Mouse (Mus musculus): Measurements from ENCODE around the gene Wdr92. TPM values are rescaled to one million over a fixed set of nuclear protein-coding genes. Genes with fewer than 3 reads are reported as not detected.
"Not testable (repeated sequence)": the region's sequence is repeated elsewhere in the genome, so short reads cannot be mapped to it uniquely, and the experiment has no call there.

Gene Wdr92
- polyA plus RNA-seq, 1 experiment from 2014 or later, result 32.7 TPM

GRCm38 (mm10) chr11:17221126-17221525, 39.2 kb downstream of the Wdr92 start:
- DNase-seq (ENCODE audit: low spot score) (no peak), ATAC-seq (ENCODE audit: insufficient read depth, low FRiP score, low TSS enrichment) (no peak)
- no peaks in the 10 kb centered on the region for H3K4me1 ChIP-seq (ENCODE audit: control insufficient read depth, insufficient read depth, low read length)
- WGBS, result 94% methylated on average over 8 of the region's 8 CpGs
- no peaks in the 10 kb centered on the region for H3K9me3 ChIP-seq (ENCODE audit: control insufficient read depth, low read length)
- no peak overlapping the region for H3K4me3 ChIP-seq (ENCODE audit: low read depth, low read length)
- no peak overlapping the region for H3K4me2 ChIP-seq (ENCODE audit: low read depth)
- H3K36me3 ChIP-seq (ENCODE audit: control insufficient read depth, insufficient read depth, low read length), result no peaks in the 10 kb centered on the region
- H3K9ac ChIP-seq (ENCODE audit: low read length), result no peak overlapping the region
- no peak overlapping the region for H3K27ac ChIP-seq (ENCODE audit: low read depth, low read length)
- H3K27me3 ChIP-seq (ENCODE audit: control insufficient read depth, insufficient read depth, low read length), result no peaks in the 10 kb centered on the region

GRCm38 (mm10) chr11:17232792-17233191, 50.9 kb downstream of the Wdr92 start:
- WGBS, result 86% methylated on average over 5 of the region's 5 CpGs
- H3K36me3 ChIP-seq (ENCODE audit: control insufficient read depth, insufficient read depth, low read length), result no peaks in the 10 kb centered on the region; the same call in 1 of the 2 replicates
- no peak overlapping the region for H3K27ac ChIP-seq (ENCODE audit: low read depth, low read length)
- DNase-seq (ENCODE audit: low spot score) (no peak), ATAC-seq (ENCODE audit: insufficient read depth, low FRiP score, low TSS enrichment) (no peak)
- no peak overlapping the region for H3K4me2 ChIP-seq (ENCODE audit: low read depth)
- H3K9me3 ChIP-seq (ENCODE audit: control insufficient read depth, low read length), result no peaks in the 10 kb centered on the region
- H3K9ac ChIP-seq (ENCODE audit: low read length), result no peak overlapping the region
- H3K4me3 ChIP-seq (ENCODE audit: low read depth, low read length), result no peak overlapping the region
- H3K4me1 ChIP-seq (ENCODE audit: control insufficient read depth, insufficient read depth, low read length), result no peaks in the 10 kb centered on the region
- H3K27me3 ChIP-seq (ENCODE audit: control insufficient read depth, insufficient read depth, low read length), result no peaks in the 10 kb centered on the region

DNA sequence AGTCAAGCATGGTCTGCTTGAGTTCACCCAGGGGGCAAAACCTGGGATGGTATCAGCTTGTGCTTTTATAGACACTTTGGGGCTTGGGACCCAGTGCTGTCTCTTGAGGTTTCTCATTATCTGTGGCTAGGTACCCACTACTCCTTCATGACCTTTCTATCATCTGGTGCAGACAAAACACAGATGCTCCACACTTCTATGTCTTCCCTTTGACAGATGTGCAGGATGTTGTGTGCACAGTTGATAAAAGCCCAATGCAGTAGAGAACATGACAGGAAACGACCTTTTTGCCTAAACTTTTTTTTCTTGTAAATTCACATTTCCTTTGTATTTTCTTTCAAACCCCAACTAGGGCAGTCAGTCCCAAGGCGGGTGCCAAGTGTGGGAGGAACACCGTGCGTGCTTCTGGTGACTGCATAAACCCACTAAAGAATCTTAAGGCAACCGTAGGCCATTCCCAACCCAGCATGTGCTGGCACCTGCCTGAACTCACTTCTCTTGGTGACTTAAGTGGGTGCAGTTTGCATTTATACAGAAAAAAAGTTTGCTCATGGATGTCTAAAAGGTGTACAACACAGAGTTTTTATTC, 54.6 kb downstream of the Wdr92 start:
- ATAC-seq (ENCODE audit: insufficient read depth, low FRiP score, low TSS enrichment), result no peak
- H3K9me3 ChIP-seq (ENCODE audit: control insufficient read depth, low read length), result no peaks in the 10 kb centered on the region
- H3K27ac ChIP-seq (ENCODE audit: low read depth, low read length), result no peak overlapping the region
- H3K4me1 ChIP-seq (ENCODE audit: control insufficient read depth, insufficient read depth, low read length), result no peaks in the 10 kb centered on the region
- 87% methylated on average over 5 of the region's 5 CpGs for WGBS
- no peak for DNase-seq (ENCODE audit: low spot score)
- H3K4me2 ChIP-seq (ENCODE audit: low read depth), result no peak overlapping the region
- no peaks in the 10 kb centered on the region for H3K27me3 ChIP-seq (ENCODE audit: control insufficient read depth, insufficient read depth, low read length)
- H3K9ac ChIP-seq (ENCODE audit: low read length), result no peak overlapping the region
- no peak overlapping the region for H3K4me3 ChIP-seq (ENCODE audit: low read depth, low read length)
- H3K36me3 ChIP-seq (ENCODE audit: control insufficient read depth, insufficient read depth, low read length), result no peaks in the 10 kb centered on the region; the same call in 1 of the 2 replicates

DNA sequence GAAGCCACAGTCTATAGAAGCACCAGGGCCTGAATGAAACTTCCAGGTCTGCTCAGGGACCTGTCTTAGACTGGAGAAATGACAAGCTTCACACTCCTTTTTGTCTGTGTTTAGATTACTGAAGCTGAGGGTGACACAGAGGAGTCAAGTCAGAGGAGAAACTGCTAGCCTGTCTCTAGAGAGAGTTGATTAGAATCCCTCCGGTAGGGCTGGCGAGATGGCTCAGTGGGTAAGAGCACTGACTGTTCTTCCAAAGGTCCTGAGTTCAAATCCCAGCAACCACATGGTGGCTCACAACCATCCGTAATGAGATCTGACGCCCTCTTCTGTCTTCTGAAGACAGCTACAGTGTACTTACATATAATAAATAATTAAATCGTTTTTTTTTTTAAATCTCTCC, 56.7 kb downstream of the Wdr92 start:
- H3K4me1 ChIP-seq (ENCODE audit: control insufficient read depth, insufficient read depth, low read length); ATAC-seq (ENCODE audit: insufficient read depth, low FRiP score, low TSS enrichment); DNase-seq (ENCODE audit: low spot score); H3K4me2 ChIP-seq (ENCODE audit: low read depth); H3K27me3 ChIP-seq (ENCODE audit: control insufficient read depth, insufficient read depth, low read length); H3K9me3 ChIP-seq (ENCODE audit: control insufficient read depth, low read length); H3K27ac ChIP-seq (ENCODE audit: low read depth, low read length); H3K9ac ChIP-seq (ENCODE audit: low read length); H3K4me3 ChIP-seq (ENCODE audit: low read depth, low read length); H3K36me3 ChIP-seq (ENCODE audit: control insufficient read depth, insufficient read depth, low read length): not testable (repeated sequence)
- WGBS, result 92% methylated on average over 5 of the region's 5 CpGs

DNA sequence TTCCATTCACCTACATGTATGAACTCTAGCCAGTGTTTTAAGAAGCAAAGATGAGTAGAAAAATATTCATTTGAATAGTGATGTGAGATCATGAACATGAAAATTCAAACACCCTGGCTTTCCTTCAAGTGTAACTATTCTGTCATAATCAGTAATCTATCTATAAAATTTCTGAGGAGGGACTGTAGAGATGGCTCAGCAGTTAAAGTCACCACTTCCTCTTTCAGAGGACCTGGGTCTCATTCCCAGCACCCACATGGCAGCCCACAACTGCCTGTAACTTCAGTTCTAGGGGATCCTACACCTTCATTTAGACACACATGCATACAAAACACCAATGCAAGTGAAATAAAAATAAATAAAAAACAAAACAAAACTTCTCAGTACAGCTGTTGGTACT, 66.8 kb downstream of the Wdr92 start:
- no peak for ATAC-seq (ENCODE audit: insufficient read depth, low FRiP score, low TSS enrichment)
- Histone ChIP-seq H3K4me3 (ENCODE audit: low read depth, low read length) (no peak overlapping the region), H3K36me3 (ENCODE audit: control insufficient read depth, insufficient read depth, low read length) (no peaks in the 10 kb centered on the region), H3K4me2 (ENCODE audit: low read depth) (no peak overlapping the region), H3K27me3 (ENCODE audit: control insufficient read depth, insufficient read depth, low read length) (no peaks in the 10 kb centered on the region), H3K9me3 (ENCODE audit: control insufficient read depth, low read length) (no peaks in the 10 kb centered on the region), H3K27ac (ENCODE audit: low read depth, low read length) (no peak overlapping the region), H3K9ac (ENCODE audit: low read length) (no peak overlapping the region), H3K4me1 (ENCODE audit: control insufficient read depth, insufficient read depth, low read length) (no peaks in the 10 kb centered on the region)
- no peak for DNase-seq (ENCODE audit: low spot score)

- Histone ChIP-seq H3K4me2 (ENCODE audit: low read depth) (peak overlapping the region; percentile 58), H3K4me1 (ENCODE audit: control insufficient read depth, insufficient read depth, low read length) (0 out of 2 replicates have a peak, but pooled peaks cover 2% of the 10 kb centered on the region), H3K36me3 (ENCODE audit: control insufficient read depth, insufficient read depth, low read length) (no peaks in the 10 kb centered on the region), H3K27me3 (ENCODE audit: control insufficient read depth, insufficient read depth, low read length) (no peaks in the 10 kb centered on the region), H3K27ac (ENCODE audit: low read depth, low read length) (no peak overlapping the region), H3K9me3 (ENCODE audit: control insufficient read depth, low read length) (no peaks in the 10 kb centered on the region), H3K4me3 (ENCODE audit: low read depth, low read length) (peak overlapping the region; percentile 71), H3K9ac (ENCODE audit: low read length) (0 out of 2 replicates have a peak overlapping the region, but pooled peaks have one; percentile 2)
- ATAC-seq (ENCODE audit: insufficient read depth, low FRiP score, low TSS enrichment), result peak; percentile 76
- 70% methylated on average over 8 of the region's 8 CpGs for WGBS
- peak; percentile 13 for DNase-seq (ENCODE audit: low spot score)
Observed at GRCm38 (mm10) chr11:17256813-17257365, 75.0 kb downstream of the Wdr92 start.

- peak; percentile 95 for DNase-seq (ENCODE audit: low spot score)
- H3K36me3 ChIP-seq (ENCODE audit: control insufficient read depth, insufficient read depth, low read length), result no peaks in the 10 kb centered on the region
- H3K27me3 ChIP-seq (ENCODE audit: control insufficient read depth, insufficient read depth, low read length), result no peaks in the 10 kb centered on the region
- H3K27ac ChIP-seq (ENCODE audit: low read depth, low read length), result peak within 1 kb of the TSS; percentile 85
- ATAC-seq (ENCODE audit: insufficient read depth, low FRiP score, low TSS enrichment), result peak; percentile 91
- H3K9me3 ChIP-seq (ENCODE audit: control insufficient read depth, low read length), result no peaks in the 10 kb centered on the region
- H3K4me3 ChIP-seq (ENCODE audit: low read depth, low read length), result peak within 1 kb of the TSS; percentile 71
- peak within 1 kb of the TSS; percentile 82 for H3K9ac ChIP-seq (ENCODE audit: low read length)
- 0 out of 2 replicates have a peak, but pooled peaks cover 2% of the 10 kb centered on the region for H3K4me1 ChIP-seq (ENCODE audit: control insufficient read depth, insufficient read depth, low read length)
- WGBS, result under 1% methylated on average over 33 of the region's 33 CpGs
- H3K4me2 ChIP-seq (ENCODE audit: low read depth), result peak within 1 kb of the TSS; percentile 58
Observed at GRCm38 (mm10) chr11:17257443-17257842, 75.5 kb downstream of the Wdr92 start, which contains the start of gene C1d. TSS of gene C1d (plus strand) at chr11:17257579.

GRCm38 (mm10) chr11:17257861-17258260, 76.0 kb downstream of the Wdr92 start:
- ATAC-seq (ENCODE audit: insufficient read depth, low FRiP score, low TSS enrichment), result 0 out of 2 replicates have a peak, but pooled peaks have one; percentile 16
- H3K9me3 ChIP-seq (ENCODE audit: control insufficient read depth, low read length), result no peaks in the 10 kb centered on the region
- peak overlapping the region; percentile 58 for H3K4me2 ChIP-seq (ENCODE audit: low read depth)
- 0 out of 2 replicates have a peak, but pooled peaks cover 2% of the 10 kb centered on the region for H3K4me1 ChIP-seq (ENCODE audit: control insufficient read depth, insufficient read depth, low read length)
- H3K27ac ChIP-seq (ENCODE audit: low read depth, low read length), result peak overlapping the region; percentile 85
- WGBS, result under 1% methylated on average over 17 of the region's 17 CpGs
- no peaks in the 10 kb centered on the region for H3K36me3 ChIP-seq (ENCODE audit: control insufficient read depth, insufficient read depth, low read length)
- peak overlapping the region; percentile 82 for H3K9ac ChIP-seq (ENCODE audit: low read length)
- H3K4me3 ChIP-seq (ENCODE audit: low read depth, low read length), result peak overlapping the region; percentile 71
- no peak for DNase-seq (ENCODE audit: low spot score)
- H3K27me3 ChIP-seq (ENCODE audit: control insufficient read depth, insufficient read depth, low read length), result no peaks in the 10 kb centered on the region

DNA sequence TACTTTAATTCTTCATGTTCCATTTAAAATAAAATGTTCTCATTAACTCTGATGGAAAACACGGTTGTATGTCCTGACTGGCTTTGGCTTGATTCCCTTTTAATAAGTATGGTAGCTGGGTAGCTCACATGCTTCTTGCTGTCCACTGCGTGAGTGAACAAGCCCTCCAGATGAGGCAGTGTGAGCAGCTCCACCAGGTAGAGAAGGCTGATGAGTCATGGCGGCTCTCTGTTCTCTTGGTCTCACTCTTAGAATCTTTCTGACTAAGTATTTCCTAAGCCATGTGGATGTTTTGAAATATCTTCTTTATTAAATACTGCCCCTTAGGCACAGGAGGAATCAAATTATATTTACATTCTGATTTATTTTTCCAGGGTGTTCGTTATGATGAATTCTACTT, 85.3 kb downstream of the Wdr92 start:
- Histone ChIP-seq H3K4me3 (ENCODE audit: low read depth, low read length) (no peak overlapping the region), H3K4me2 (ENCODE audit: low read depth) (no peak overlapping the region), H3K4me1 (ENCODE audit: control insufficient read depth, insufficient read depth, low read length) (no peaks in the 10 kb centered on the region), H3K9ac (ENCODE audit: low read length) (no peak overlapping the region), H3K27ac (ENCODE audit: low read depth, low read length) (no peak overlapping the region), H3K27me3 (ENCODE audit: control insufficient read depth, insufficient read depth, low read length) (no peaks in the 10 kb centered on the region), H3K36me3 (ENCODE audit: control insufficient read depth, insufficient read depth, low read length) (no peaks in the 10 kb centered on the region), H3K9me3 (ENCODE audit: control insufficient read depth, low read length) (no peaks in the 10 kb centered on the region)
- ATAC-seq (ENCODE audit: insufficient read depth, low FRiP score, low TSS enrichment) (no peak), DNase-seq (ENCODE audit: low spot score) (no peak)
- WGBS, result 96% methylated on average over 4 of the region's 4 CpGs
